Mouse (Mus musculus) midbrain, postnatal 0 days (tissue): ENCODE measurements around the gene Cmtm6. TPM values are rescaled to one million over a fixed set of nuclear protein-coding genes. Genes with fewer than 3 reads are reported as not detected.

ENCODE experiments used
- ATAC-seq: fragments of 200-750 bp; cut with Nextera tagmentation; 2 replicates; pipeline ENCODE4 v1.8.0; 2017; ENCODE audit warnings: moderate number of reproducible peaks, mild to moderate bottlenecking, moderate TSS enrichment, moderate library complexity; ENCODE audit not compliant: low FRiP score
- DNase-seq: peaks from one replicate; pipeline ENCODE4 v3.0.0-alpha.2; 2015; ENCODE audit warnings: low spot score
- H3K27ac ChIP-seq: fragments of 300-500 bp; sonication (generic); 2 replicates; pipeline ENCODE4 v1.5.1; 2014; ENCODE audit warnings: low read depth, mild to moderate bottlenecking, low read length, mixed read lengths
- H3K27me3 ChIP-seq: fragments of 300-500 bp; sonication (generic); 2 replicates; pipeline ENCODE4 v1.6.1; 2014; ENCODE audit warnings: low read length, control low read depth, mixed read lengths; ENCODE audit not compliant: insufficient read depth
- H3K36me3 ChIP-seq: fragments of 300-500 bp; sonication (generic); 2 replicates; pipeline ENCODE4 v1.6.1; 2014; ENCODE audit warnings: low read length, control low read depth, mixed read lengths; ENCODE audit not compliant: insufficient read depth
- H3K4me1 ChIP-seq: fragments of 300-500 bp; sonication (generic); 2 replicates; pipeline ENCODE4 v1.6.1; 2014; ENCODE audit warnings: mild to moderate bottlenecking, control low read depth, antibody characterized with exemption, low read length, mixed read lengths; ENCODE audit not compliant: insufficient read depth
- H3K4me2 ChIP-seq: fragments of 300-500 bp; sonication (generic); 2 replicates; pipeline ENCODE4 v1.6.1; 2014; ENCODE audit warnings: low read depth, mild to moderate bottlenecking, low read length, mixed read lengths; ENCODE audit not compliant: poor library complexity, severe bottlenecking
- H3K4me3 ChIP-seq: fragments of 300-500 bp; sonication (generic); 2 replicates; pipeline ENCODE4 v1.5.1; 2014; ENCODE audit warnings: low read depth, mild to moderate bottlenecking, low read length, moderate library complexity
- H3K9ac ChIP-seq: fragments of 300-500 bp; sonication (generic); replicated peaks from 2 replicates; pipeline ENCODE4 v1.6.1; 2014; ENCODE audit warnings: mild to moderate bottlenecking, low read length, moderate library complexity, mixed read lengths; ENCODE audit not compliant: poor library complexity, severe bottlenecking
- H3K9me3 ChIP-seq: fragments of 300-500 bp; sonication (generic); 2 replicates; pipeline ENCODE4 v1.6.1; 2016; ENCODE audit warnings: low read length, control low read depth
- CTCF ChIP-seq: IDR thresholded peaks from 2 replicates; pipeline ENCODE4 v1.5.1; 2016; ENCODE audit warnings: antibody characterized with exemption, mild to moderate bottlenecking
- WGBS: fragments of 180-500 bp; shearing (Covaris S2); extraction: QIAGEN DNeasy Blood & Tissue Kit; methylation state at CpG from one replicate; pipeline ENCODE4 v1.1.7; 2014; 5-methylcytosine and 5-hydroxymethylcytosine counted together
- polyA plus RNA-seq: library from polyadenylated mRNA; unstranded; fragments of >200 nt; fragmentation: Nextera tagmentation; extraction: Ambion mirVana; gene quantifications from 2 replicates; pipeline ENCODE4 v1.2.1, GENCODE M21; 2015
- total RNA-seq: library from RNA; depleted of rRNA; stranded (reverse); fragments of >200 nt; gene quantifications from 2 replicates; pipeline ENCODE4 v1.2.3, GENCODE M21; 2014

Gene Cmtm6
- total and polyA plus RNA-seq, 2 experiments from 2014 or later, result 19.2 to 19.3 TPM

DNA sequence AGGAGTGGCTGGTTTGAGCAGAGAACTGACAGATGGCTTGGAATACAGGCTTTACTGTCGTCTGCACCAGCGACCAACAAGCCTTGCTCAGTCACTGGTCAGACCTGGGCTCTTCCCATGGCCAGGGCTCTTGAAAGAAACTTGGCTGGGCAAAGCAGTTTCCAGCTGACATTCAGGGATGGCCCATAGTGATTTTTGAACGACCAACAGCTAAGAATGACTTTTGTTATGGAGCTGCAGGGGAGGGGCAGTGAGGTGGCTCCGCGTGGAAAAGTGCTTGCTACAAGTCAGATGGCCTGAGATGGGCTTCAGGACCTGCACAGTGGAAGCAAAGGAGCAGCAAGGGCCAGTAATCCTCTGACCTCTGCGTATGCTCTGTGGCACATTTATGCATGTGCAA, 31.7 kb upstream of the Cmtm6 start:
- TF ChIP-seq CTCF, result no peak
- Histone ChIP-seq H3K36me3 (peaks cover 4% of the 10 kb centered on the region), H3K27me3 (no peaks in the 10 kb centered on the region), H3K9ac (no peak overlapping the region), H3K9me3 (no peaks in the 10 kb centered on the region), H3K4me2 (no peak overlapping the region), H3K4me3 (no peak overlapping the region), H3K4me1 (no peaks in the 10 kb centered on the region), H3K27ac (no peak overlapping the region)
- 70% methylated on average over 6 of the region's 6 CpGs for WGBS
- ATAC-seq, result no peak
- DNase-seq, result no peak

- no peak for DNase-seq
Measured at GRCm38 (mm10) chr9:114699882-114700665, 30.8 kb upstream of the Cmtm6 start.

GRCm38 (mm10) chr9:114701031-114701430, 29.9 kb upstream of the Cmtm6 start:
- H3K4me3 ChIP-seq, result no peak overlapping the region
- ATAC-seq (no peak), DNase-seq (no peak)
- 93% methylated on average over 2 of the region's 2 CpGs for WGBS
- peaks cover 4% of the 10 kb centered on the region; the same call in 1 of the 2 replicates for H3K36me3 ChIP-seq
- no peak overlapping the region for H3K9ac ChIP-seq
- no peaks in the 10 kb centered on the region for H3K9me3 ChIP-seq
- H3K4me1 ChIP-seq, result no peaks in the 10 kb centered on the region
- H3K27me3 ChIP-seq, result no peaks in the 10 kb centered on the region
- no peak for TF ChIP-seq CTCF
- H3K27ac ChIP-seq, result no peak overlapping the region
- H3K4me2 ChIP-seq, result no peak overlapping the region

More at GRCm38 (mm10) chr9:114699882-114700665, 30.8 kb upstream of the Cmtm6 start:
- H3K4me1 ChIP-seq, result no peaks in the 10 kb centered on the region
- H3K27ac ChIP-seq, result no peak overlapping the region
- TF ChIP-seq CTCF, result no peak
- H3K4me3 ChIP-seq, result no peak overlapping the region
- H3K4me2 ChIP-seq, result no peak overlapping the region
- no peaks in the 10 kb centered on the region for H3K9me3 ChIP-seq
- no peaks in the 10 kb centered on the region for H3K36me3 ChIP-seq
- no peak for ATAC-seq
- WGBS, result 92% methylated on average over 15 of the region's 16 CpGs
- H3K27me3 ChIP-seq, result no peaks in the 10 kb centered on the region
- no peak overlapping the region for H3K9ac ChIP-seq

- H3K27ac ChIP-seq, result no peak overlapping the region
- peaks cover 6% of the 10 kb centered on the region; the same call in 1 of the 2 replicates for H3K36me3 ChIP-seq
- ATAC-seq (no peak), DNase-seq (no peak)
- H3K27me3 ChIP-seq, result no peaks in the 10 kb centered on the region
- H3K4me1 ChIP-seq, result no peaks in the 10 kb centered on the region
- no peak overlapping the region for H3K4me3 ChIP-seq
- H3K9me3 ChIP-seq, result no peaks in the 10 kb centered on the region
- WGBS, result 97% methylated on average over 4 of the region's 4 CpGs
- H3K9ac ChIP-seq, result no peak overlapping the region
- H3K4me2 ChIP-seq, result no peak overlapping the region
- TF ChIP-seq CTCF, result no peak
Measured at GRCm38 (mm10) chr9:114701921-114702320, 29.0 kb upstream of the Cmtm6 start.

DNA sequence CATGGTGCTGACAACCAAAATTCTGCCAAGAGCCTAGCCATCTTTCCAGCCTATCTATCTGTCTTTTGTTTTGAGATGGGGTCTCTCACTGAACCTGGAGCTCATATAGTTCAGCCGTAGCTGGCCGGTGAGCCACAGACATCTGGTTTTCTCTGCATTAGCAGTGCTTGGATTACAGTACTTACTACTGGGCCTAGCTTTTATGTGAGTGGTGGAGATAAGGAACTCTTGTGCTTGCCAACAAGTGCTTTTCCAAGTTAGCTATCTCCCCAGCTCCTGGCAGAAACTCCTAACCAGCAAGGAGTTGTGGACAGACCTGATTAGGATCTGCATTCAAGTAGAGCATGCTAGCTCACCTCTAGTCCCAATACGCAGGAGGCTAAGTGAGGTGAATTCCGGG, 23.1 kb upstream of the Cmtm6 start:
- no peak overlapping the region for H3K9ac ChIP-seq
- 98% methylated on average over 4 of the region's 4 CpGs for WGBS
- no peaks in the 10 kb centered on the region for H3K9me3 ChIP-seq
- H3K4me2 ChIP-seq, result no peak overlapping the region
- H3K4me1 ChIP-seq, result no peaks in the 10 kb centered on the region
- no peak for DNase-seq
- H3K36me3 ChIP-seq, result peaks cover 32% of the 10 kb centered on the region
- no peak for ATAC-seq
- no peak overlapping the region for H3K27ac ChIP-seq
- H3K4me3 ChIP-seq, result no peak overlapping the region
- no peaks in the 10 kb centered on the region for H3K27me3 ChIP-seq
- TF ChIP-seq CTCF, result no peak

GRCm38 (mm10) chr9:114710345-114710744, 20.6 kb upstream of the Cmtm6 start:
- Histone ChIP-seq H3K27ac (no peak overlapping the region), H3K9ac (no peak overlapping the region), H3K4me2 (no peak overlapping the region), H3K9me3 (no peaks in the 10 kb centered on the region), H3K4me1 (no peaks in the 10 kb centered on the region), H3K4me3 (no peak overlapping the region), H3K27me3 (no peaks in the 10 kb centered on the region), H3K36me3 (peaks cover 52% of the 10 kb centered on the region)
- ATAC-seq (no peak), DNase-seq (peak; percentile 50)
- TF ChIP-seq CTCF, result peak; percentile 71
- 78% methylated on average over 7 of the region's 7 CpGs for WGBS
